Mouse (Mus musculus) gastrocnemius, postnatal 14 days (tissue): ENCODE results near the gene March5. TPM values are rescaled to one million over a fixed set of nuclear protein-coding genes. Genes with fewer than 3 reads are reported as not detected.

Source experiments
- DNase-seq: peaks from one replicate; pipeline ENCODE4 v3.0.0; 2021; ENCODE audit warnings: mixed read lengths
- intact Hi-C: fragments of 180-260 bp; cut with DNase I; formaldehyde crosslinking; loops from one replicate; pipeline ENCODE4 v1.15.1; 2025; ENCODE audit warnings: low total_unique reads
- long read RNA-seq, 2 experiments: library from polyadenylated mRNA; stranded (forward); transcript quantifications; one replicate each; pipeline ENCODE4 v2.0.0; 2021
- total RNA-seq, 2 experiments: library from RNA; stranded (reverse); gene quantifications; 2 replicates each; pipeline ENCODE4 v1.2.3; 2021

Gene March5
- total RNA-seq = 10 to 100 TPM; 61.5 to 64.8 TPM
- long read RNA-seq, experiment 1, transcript March5-201 (6 exons, 1,809 nt) = major isoform, 67 of 77 reads
- long read RNA-seq, experiment 1, partial matches to known transcripts = 2 of 77 reads
- long read RNA-seq, experiment 1, other reads (novel, unspliced or antisense) = 7 of 77 reads
- long read RNA-seq, experiment 2, transcript March5-201 (6 exons, 1,809 nt) = major isoform, 93 of 108 reads
- long read RNA-seq, experiment 2, transcript March5-202 (5 exons, 1,293 nt) = minor isoform, 8 of 108 reads
- long read RNA-seq, experiment 2, partial matches to known transcripts = 2 of 108 reads
- long read RNA-seq, experiment 2, other reads (novel, unspliced or antisense) = 5 of 108 reads

DNA sequence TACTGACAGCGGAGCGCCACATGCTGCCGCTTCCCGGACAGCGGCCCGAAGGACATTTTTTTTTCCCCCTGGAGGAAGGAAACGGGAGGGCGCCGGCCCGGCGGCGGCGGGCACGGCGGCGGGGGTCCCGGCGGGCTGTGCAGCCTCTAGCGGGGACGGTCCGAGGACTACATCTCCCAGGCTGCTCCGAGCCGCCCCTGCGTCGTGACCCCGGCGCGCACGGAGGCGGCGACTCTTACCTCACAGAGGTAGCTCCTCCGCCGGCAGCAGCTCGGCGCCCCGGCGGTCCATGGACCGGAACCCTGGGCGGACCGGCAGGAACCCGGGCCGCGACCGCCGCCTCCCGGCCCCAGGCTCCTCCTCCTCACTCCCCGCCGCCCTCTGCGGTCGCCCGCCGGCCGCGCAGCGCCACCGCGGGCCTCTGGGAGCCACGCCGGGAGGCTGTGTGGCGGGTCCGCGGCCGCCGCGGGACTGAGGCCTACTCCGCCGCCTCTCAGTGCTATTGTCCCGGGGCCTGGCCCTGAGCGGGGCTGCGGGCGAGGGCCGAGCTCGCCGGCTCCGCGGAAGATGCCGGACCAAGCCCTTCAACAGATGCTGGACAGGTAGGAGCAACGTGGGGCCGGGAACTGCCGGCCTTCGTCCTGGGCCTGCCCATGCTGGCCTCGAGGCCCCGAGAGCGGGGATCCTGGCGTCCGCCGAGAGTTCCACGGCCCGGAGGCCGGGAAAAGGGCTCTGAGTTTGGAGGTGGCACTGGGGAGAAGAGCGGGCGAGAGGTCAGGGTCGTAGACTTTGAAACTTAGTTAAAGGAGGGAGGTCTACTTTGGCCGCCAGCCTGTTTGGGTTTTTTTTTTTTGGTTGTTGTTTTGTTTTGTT is at the start of gene March5:
Gene March5, plus strand, starts transcription at position 241 of the 873 bp plus-strand sequence.
- DNase-seq = peak; percentile 91
- intact Hi-C loops = no loop called here

DNA sequence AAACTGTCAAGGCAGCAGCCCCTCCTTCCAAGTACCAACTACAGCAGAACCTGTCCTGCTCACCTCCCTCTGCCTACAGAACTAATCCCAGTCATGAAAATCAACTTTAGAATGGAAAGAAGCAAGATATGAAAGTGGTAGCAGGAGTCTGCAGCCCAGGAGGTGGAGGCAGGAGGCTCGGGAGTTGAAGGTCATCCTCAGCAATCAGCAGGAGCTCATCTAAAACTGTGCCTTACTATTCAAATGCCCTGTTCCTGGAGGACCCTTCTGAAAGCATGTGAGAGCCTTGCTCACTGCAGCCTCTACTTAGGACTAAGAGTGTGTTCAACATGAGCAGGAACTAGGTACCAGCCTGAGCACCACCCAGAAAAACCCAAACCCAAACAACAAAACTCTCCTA is 35.2 kb upstream of the March5 start:
- intact Hi-C loops = loop anchor here (10.0 kb wide), 1 partner anchor 57 kb away; no protein-coding TSS in a partner anchor
- no peak for DNase-seq

DNA sequence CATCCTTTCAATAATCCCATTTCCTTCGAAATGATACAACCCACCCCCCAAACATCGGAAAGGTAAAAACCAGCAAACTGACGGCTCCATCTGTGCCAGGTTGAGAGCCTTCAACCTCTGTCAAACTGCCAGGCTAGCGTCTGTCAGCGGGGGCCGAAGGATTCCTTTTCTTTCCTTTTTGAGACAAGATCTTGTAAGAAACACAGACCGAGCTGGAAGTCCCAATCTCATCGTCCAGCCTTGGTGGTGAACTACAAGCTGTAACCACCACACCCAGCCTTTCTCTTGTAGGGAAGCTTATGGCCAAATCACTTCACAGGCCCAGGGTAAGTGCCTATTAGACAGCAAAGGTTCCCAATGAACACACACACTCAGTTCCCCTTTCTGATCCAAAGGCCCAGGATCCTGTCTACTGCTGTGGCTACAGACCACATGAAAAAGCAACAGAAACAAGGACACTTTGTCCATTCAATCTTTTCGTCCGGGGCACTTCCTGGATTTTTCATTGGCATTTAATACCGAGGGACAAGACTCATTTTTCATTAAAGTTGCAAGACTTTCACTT is 34.7 kb upstream of the March5 start:
- intact Hi-C loops = loop anchor here (10.0 kb wide), 1 partner anchor 58 kb away; no protein-coding TSS in a partner anchor
- no peak for DNase-seq

DNA sequence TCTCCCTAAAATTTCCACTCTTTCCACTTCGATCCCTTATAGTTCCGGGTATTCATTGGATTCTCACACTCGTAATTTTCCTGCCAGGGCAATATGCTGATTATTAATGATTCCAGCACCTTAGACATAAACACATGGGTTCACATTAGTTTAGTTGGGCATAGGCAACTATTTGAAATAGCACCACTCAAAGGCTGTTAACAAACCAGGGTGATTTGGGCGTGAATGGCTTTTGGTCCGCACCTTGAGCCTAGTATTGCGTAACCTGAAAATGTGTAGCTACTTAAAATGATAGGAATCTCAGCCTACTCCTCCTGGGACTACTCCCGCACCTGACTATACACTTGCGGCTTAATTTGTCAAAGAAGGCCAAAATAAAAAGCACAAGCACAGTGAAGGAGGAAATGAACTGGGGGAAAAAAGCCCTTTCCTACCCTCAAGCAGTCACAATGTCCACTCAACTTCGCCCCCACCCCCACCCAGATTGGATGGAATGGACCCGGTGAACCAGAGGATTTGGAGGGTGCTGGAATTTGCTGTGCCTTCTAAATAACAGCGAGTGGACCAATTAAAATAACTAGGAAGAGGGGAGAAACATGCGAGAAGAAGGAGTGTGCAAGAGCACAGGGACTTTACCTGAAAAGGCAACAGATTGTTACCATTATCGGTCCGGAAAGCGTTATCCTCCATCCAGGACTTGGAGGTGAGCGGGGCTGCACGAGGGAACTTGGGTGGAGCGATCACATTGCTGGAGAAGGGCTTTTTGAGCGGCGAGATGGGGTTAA is 33.8 kb upstream of the March5 start:
- no peak for DNase-seq
- intact Hi-C loops = loop anchor here (10.0 kb wide), 1 partner anchor 59 kb away; no protein-coding TSS in a partner anchor

DNA sequence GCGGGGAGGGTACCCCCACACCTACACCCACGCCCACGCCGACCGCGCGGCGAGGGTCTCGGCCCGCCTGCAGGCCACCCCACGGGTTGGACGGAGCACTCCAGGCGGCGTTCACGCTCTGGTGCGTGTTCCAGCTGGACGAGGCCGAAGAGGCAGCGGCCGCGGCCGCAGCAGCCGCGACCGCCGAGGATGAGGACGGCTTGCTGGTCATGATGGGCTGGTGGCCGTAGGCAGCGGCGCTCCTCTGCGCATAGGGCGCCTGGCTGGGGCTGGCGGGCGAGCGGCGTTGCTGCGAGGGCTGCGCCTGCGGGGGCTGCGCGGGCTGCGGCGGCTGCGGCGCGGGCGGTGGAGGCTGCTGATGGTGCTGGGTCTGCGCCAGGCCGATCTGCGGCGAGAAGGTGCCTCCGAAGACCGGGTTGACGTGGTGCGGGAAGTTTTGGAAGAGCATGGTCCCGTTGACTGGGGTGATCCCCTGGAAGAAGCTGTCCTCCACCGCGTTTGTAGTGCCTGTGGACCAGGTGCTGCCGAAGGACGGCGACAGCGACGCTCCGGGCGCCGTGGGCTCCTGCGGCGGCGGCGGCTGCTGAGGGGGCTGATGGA is 33.1 kb upstream of the March5 start:
- intact Hi-C loops = loop anchor here (10.0 kb wide), 1 partner anchor 59 kb away; no protein-coding TSS in a partner anchor
- peak; percentile 51 for DNase-seq

DNA sequence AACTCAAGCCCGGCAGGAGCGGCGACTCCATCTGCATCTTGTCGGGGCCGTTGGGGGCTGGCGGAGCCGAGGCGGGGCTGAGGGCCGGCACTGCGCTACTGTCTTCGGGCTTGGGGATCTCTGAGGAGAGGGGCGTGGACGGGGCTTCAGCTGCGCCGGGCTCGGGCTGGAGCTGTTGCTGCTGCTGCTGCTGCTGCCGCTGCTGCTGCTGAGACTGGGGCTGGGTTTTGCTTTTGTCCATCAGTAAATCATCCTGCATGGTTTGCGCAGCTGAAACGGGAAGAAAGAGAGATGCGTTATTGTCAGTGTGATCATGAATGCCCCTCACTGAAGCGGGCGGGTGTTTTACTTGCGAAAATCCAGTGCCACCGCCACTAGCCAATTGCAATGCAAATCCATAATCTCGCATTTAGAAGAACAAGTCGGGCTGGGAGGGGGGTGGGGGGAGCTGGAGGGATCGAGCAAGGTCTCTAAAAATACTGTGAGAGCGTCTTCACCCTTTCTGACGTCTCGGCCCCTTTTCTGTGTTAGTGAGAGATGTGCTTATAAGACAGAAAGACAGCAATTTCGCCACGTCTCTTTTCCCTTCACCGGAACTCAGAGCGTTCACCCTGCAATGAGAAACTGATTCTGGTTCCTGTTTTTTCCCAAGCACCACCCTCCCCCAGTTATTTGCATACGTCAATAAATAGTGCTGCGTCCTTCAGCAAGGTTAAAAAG is 32.5 kb upstream of the March5 start:
- peak; percentile 28 for DNase-seq
- intact Hi-C loops = loop anchor here (10.0 kb wide), 1 partner anchor 60 kb away; no protein-coding TSS in a partner anchor

DNA sequence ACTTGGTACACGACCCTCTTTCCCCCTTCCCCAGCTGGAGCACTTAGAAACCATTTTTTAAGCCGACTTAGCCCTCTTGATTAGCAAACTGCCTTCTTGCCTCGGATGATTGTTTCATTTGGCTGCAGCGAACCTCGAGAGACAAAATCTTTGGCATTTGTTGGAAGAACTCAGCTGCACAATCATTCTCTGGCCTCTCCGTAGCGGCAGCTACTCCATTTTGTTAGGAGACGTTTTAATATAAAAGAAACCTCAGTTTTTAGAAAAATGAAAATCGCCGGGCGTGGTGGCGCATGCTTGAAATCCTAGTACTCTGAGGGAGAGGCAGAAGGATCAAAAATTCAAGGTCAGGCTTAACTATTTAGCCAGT is 31.9 kb upstream of the March5 start:
- DNase-seq = peak; percentile 12
- intact Hi-C loops = loop anchor here (10.0 kb wide), 1 partner anchor 61 kb away; no protein-coding TSS in a partner anchor

DNA sequence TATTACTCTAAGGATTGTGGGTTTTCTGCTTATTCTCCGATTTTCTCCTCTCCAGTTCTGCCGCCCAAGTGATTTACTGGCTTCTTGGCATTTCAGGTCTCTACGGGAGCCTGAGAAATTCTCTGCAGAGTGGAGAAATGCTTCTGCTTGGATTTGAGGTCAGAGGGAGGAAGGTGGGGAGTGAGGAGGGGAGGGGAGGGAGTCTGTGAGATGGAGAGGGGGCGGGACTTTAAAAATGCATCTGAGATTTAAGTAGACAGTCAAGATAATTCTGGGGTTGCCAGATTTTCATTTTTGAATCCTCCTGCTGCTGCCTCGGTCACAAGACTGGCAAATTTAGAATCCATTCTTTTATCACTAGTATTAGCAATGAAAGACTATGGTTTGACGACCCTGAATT is 31.4 kb upstream of the March5 start:
- peak; percentile 7 for DNase-seq
- intact Hi-C loops = loop anchor here (10.0 kb wide), 1 partner anchor 61 kb away; no protein-coding TSS in a partner anchor

DNA sequence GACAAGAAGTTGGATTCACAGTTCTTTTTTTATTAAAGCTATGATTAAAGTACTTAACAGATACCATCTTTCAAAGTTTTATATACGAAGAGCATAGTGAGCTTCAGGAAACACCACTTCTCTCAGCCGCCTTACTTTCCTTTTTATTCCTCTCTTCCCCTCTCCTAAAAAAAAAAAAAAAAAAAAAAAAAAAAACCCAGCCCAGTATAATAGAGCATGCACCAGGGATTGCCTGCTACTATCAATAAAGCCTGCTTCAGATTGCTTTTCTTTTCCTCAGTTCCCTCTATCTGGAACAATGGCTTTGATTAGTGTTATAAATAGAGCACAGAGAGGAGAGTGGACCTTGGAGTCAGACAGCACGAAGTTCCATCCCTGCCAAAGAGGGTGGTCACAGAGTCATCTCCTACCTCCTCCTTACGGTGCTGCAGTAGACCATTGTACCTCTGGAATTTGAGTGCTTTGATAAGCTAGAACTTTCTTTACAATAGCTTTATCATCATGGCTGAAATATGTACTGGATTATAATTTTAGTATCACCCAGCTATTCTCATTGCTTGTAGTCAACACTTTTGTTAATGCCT is 30.4 kb upstream of the March5 start:
- intact Hi-C loops = loop anchor here (10.0 kb wide), 1 partner anchor 62 kb away; no protein-coding TSS in a partner anchor
- DNase-seq = no peak

DNA sequence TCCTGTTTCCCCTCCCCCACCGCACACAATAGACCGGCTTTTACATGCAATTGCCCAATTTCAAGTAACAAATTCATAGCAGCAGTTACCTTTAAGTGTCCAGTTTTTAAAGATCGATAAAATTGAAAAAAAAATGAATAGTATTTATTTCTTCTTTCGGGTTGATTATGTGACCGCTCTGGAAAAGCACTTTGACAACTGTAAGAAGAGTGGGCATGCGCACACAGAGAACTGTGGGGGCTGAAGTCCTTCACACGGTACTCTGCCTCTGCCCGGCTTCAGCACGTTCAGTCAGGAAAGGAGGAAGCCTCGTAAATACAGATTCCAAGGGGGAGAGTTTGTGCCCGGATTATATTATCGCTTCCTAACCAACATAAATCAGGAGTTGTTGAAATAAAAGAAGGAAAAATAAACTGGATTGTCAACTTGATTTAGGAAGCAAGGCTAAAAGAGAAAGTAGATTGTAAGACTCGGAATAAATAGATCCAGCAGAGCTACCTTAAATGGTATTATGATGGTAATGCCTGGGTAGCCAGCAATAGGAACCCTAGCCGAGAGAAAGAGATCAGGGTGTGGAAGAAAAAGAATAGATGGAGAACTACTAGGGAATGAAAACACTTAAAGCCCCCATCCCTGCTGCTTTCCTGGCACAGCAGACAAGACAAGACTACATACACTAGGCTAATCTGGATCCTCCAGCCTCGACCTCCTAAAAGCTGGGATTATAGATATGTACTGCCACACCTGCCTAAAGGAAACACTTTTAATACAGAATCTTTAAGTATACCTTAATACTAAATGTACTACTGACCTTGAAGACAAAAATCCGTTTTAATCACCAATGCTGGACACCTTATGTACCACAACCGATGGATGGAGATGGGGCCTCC is 29.3 kb upstream of the March5 start:
- intact Hi-C loops = loop anchor here (10.0 kb wide), 1 partner anchor 63 kb away; no protein-coding TSS in a partner anchor
- peak; percentile 63 for DNase-seq

DNA sequence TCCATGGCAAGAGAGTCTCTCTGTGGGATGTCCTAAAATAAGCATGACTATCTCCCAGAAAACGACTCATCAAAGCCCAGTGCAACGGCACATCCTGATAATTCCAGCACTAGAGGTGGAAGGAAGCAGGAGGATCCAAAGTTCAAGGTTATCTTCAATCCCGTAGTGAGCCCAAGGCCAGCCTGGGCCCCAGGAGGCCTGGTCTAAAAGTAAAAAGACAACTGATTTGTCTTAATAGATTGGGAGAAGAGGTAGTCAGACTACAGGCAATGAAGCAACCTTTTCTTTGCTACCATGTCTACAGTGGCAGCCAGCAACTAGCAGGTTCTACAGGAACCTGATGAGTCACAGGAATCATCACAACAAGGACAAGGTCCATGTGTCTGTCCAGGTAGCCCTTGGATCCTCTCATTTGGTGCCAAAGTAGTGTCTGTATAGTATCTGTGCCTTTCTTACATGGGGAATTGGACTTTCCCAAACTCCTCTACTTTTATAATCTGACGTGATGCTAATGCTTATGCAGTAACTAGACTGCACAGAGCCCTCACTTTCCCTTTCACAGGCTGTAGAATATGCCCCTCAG is 18.9 kb upstream of the March5 start:
- intact Hi-C loops = no loop called here
- DNase-seq = no peak

DNA sequence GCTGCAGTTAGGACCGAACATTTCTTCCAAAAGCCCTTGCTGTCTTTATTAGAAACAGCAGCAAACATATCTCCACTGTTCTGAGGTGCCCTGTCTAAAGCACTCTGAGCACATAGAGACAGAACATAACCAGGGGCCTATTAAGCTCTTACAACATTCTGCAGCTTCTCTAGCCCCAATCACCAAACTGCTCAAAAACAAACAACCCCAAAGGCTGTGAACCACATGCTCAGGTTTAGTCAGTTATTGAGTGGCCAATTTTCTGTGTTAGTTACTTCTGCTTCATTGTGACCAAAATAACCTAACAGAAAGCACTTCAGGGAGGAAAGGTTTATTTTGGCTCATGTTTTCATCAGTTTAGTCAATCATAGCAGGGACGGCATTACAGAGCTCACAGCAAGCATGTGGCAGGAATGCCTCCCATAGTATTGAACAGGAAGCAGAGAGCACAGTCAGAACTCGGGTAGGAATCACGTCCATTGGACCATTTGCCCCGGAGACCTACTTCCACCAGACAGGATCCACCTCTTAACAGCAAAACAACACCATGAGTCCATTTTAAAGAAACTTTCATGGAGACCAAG is 14.8 kb upstream of the March5 start:
- DNase-seq = no peak
- intact Hi-C loops = no loop called here

DNA sequence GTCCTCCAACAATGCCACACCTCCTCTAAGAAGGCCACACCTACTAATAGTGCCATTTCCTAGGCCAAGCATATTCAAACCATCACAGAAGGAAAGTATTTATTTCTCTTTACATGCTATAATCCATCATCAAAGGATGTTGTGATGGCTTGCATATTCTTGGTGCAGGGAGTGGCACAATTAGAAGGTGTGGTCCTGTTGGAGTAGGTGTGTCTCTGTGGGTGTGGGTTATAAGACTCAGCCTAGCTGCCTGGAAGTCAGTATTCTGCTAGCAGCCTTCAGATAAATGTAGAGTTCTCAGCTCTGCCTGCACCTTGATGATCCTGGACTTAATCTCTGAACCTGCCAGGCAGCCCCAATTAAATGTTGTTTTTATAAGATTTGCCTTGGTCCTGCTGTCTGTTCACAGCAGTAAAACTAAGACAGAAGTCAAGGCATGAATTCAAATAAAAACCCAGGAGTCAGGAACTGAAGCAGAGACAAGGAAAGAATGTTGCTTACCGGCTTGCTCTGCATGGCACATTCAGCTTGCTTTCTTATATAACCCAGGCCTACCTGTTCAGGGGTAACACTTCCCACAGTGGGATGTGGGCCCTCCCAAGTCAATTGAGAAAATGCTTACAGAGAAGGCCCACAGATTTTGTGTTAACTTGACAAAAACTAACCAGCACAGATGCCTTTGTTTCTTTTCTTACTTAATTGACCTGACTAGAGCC is 9.0 kb upstream of the March5 start:
- no peak for DNase-seq
- intact Hi-C loops = no loop called here

DNA sequence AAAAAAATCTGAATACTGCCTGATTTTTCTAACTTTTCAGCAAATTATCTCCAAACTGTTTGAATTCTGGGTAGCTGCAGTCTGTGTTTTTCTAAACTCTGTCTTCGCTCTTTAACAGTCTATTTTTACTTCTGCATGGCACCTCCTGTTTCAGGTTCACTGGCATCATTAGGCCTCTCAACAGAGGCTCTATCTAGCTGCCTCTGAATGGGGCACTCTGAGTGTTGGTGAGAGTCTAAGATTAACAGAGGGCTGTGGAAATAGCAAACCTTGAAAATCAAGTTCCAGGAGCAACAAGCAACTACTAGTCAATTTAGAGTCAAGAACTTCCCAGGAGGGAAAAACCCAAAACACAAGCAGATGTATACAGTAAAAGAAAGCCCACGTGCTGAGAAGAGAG is 7.5 kb upstream of the March5 start:
- no peak for DNase-seq
- intact Hi-C loops = no loop called here

DNA sequence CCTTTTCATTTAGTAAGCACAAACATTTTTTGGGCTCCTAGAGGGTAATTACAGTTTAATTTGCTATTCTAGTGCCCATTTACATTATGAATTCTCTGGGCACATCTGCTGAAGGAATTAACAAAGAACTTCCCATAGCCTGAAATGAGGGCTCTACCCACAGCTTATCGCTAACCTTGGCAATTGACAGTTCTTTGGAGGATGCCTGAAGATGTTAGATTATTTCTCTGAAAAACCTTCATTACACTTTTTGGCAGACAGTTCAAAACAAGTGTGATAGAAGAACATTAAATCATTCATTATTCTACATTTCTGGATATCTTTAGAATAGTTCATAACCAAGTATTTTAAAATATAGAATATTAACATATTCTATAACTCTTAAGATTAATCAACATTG is 4.0 kb upstream of the March5 start:
- no peak for DNase-seq
- intact Hi-C loops = no loop called here
